Mouse (Mus musculus) retina, postnatal 1 day (tissue): Measurements from ENCODE around the gene Sphkap.

ENCODE experiments used
- DNase-seq: peaks from one replicate; pipeline ENCODE4 v3.0.0-alpha.2; 2012

Sphkap gene

GRCm38 (mm10) chr1:83277044-83277443 is 131.0 kb downstream of the Sphkap start:
- peak; percentile 54 for DNase-seq

DNA sequence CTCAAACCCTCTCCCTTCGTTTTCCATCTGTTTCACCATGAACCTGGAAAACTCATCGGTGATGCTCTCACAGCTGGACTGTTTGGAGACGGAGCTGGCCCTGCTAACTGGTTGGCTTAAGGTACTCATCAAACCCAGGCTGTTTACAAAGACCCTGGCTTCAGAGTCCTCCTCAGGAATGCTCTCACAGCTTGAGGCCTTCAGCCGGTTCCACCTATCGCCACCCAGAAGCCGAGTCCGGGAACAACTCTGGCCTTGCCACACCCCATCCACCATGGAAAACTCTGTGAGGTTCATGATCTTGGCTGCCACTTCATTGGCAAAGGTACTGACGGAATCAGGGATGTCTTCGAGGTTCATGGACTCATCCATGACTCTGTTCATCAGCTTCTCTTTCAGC is 131.4 kb downstream of the Sphkap start:
- DNase-seq, result no peak

DNA sequence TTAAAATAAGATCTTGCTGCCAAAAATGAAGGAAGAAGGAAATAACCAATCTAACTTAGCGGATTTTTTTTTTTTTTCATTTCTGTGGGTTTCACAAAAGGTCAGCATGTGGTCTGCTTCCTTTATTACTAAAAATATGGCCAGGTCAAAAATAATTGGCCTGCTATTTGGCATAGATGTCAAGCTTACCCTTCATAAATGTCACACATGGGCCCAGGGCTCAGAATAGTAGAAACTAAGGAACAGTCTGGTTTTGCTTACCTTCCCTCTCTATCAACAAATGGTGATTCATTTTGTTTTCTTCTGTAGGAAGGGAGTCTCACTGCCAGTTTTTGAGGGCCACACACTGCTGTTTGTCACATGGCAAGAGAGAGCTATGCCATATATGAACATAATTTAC is 156.3 kb downstream of the Sphkap start:
- no peak for DNase-seq

DNA sequence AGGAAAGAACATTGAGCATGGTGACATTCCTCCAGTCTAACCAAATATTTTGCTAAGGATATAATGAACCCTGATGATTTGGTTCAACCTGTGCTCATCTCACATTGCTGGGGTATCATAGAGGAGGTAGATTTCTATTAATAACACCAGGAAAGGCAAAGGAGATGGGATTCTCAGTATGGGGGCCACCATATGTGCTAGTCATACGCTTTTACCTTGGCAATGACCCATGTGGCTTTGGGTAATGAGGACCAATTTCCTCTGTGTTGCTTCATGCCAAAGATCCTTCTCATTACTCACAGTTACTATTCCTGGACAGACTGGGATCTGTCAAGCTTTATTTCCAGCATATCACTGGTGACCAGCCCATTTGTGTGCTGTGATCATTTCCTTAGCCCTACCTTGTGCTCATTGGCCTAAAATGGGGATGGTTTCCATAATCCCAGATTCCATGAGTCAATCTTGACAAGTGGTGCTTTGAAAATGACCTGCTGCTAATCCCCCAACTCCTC is 159.7 kb downstream of the Sphkap start:
- no peak for DNase-seq

DNA sequence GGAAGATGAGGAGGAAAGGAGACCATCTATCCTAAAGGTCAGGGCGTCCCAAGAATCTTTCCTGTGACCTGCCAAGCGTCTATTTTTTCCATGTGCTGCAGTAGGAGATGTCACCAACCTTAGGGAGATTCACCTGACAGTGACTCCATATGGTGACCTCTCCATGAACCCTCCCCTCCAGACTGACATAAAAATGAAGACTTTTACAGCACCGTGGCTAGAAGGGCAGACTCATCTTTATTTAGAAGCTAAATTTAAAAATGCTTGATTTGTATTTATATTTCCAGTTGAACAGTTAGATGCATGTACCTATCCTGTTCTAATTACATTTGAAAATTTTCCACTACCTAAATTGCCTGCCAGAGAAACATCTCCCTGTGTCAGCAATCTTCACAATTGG is 180.1 kb downstream of the Sphkap start:
- no peak for DNase-seq

GRCm38 (mm10) chr1:83224423-83224960 is 183.5 kb downstream of the Sphkap start:
- no peak for DNase-seq

DNA sequence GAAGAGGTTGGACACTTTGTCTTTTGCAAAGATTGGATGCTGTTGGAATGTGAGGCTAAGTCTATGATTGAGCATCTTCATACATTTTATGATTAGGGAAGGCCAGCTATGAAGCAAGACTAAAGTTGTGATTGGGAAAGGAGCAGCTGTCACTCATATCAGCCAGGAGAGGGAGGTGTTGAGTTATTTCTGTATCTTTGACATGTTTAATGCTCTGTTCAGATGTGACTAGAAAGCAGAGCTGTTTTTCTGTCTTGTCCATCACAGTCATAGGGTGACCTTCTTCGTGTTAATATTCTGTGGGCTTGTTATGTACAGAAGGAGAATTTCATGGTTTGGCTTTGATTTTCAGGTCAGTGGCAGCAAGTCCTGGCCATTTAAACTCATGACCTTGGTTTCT is 184.9 kb downstream of the Sphkap start:
- DNase-seq, result peak; percentile 63

DNA sequence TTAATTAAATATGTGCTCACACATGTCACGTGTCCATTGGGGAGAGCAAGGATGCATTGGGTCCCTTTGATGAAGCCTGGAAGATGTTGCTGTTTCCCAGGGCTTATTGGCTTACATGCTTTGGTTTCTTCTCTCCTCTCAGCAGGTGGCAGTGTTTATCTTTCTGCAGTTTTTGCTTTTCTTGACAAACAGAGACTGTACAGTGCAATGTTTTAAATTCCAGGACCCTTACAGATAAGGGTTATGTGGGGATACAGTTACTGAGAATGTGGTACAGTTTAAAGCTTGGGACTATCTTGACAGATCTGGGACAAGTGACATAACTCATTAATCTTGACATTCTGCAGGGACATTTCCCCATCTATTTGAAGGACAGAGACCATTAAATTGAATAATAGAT is 189.7 kb downstream of the Sphkap start:
- DNase-seq, result peak; percentile 67

DNA sequence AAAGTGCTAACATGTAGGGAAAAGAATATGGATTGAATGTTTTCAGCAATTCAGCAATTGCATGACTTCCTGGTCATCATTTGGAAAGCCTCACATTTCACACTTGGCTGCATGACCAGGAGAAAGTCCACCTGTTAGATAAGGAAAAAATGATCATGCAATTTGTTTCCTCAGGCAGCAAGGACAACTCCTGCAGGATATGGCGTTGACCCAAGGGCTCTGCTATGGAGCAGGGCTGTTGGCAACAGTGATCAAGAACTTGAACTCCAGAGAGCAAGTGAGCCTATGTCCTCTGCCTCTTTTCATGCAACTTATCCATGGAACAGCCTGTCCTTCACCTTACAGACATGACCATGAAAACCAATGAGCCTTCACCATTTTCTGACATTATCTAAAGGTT is 198.0 kb downstream of the Sphkap start:
- no peak for DNase-seq
